ENCODE assay signal across 9 mouse cellular contexts in genomic region chr2:166521878-166522611, GRCm38 (mm10).
DNase-seq lines count a peak whose midpoint lies in the region; ATAC-seq and TF ChIP-seq lines count a peak whose summit lies in the region.
"Had no signal": no experiment of that assay in that cellular context is flagged by ENCODE, and none has a peak within 500 bp of the region (broad histone marks: within the 10 kb centered on the region; RNA-seq: fewer than 3 reads in every experiment).

No protein-coding gene starts in this region.

- peak overlapping the region; percentile 48; the same call in 1 of the 2 replicates for H3K27ac ChIP-seq in hindbrain, postnatal 0 days
- peak overlapping the region; percentile 66; the same call in 1 of the 2 replicates for H3K27ac ChIP-seq in stomach, embryonic 14.5 days (ENCODE audit: low read length)
- no peak overlapping the region for H3K27ac ChIP-seq in layer of hippocampus, adult 2 months

- H3K4me1 ChIP-seq in hindbrain, postnatal 0 days (ENCODE audit: insufficient read depth, low read length) = peaks cover 7% of the 10 kb centered on the region
- H3K4me1 ChIP-seq in stomach, embryonic 14.5 days (ENCODE audit: control insufficient read depth, insufficient read depth, low read length) = peaks cover 33% of the 10 kb centered on the region

- no peak overlapping the region for H3K9ac ChIP-seq in hindbrain, postnatal 0 days (replicated peaks; ENCODE audit: low read length)
- no peak overlapping the region for H3K9ac ChIP-seq in stomach, embryonic 14.5 days (replicated peaks; ENCODE audit: low read depth, low read length)

- H3K27me3 ChIP-seq in hindbrain, postnatal 0 days (ENCODE audit: insufficient read depth, low read length) = peaks cover 5% of the 10 kb centered on the region; the same call in 1 of the 2 replicates
- H3K27me3 ChIP-seq in stomach, embryonic 14.5 days (ENCODE audit: control insufficient read depth, insufficient read depth, low read length) = no peaks in the 10 kb centered on the region

- peak overlapping the region; percentile 3; the same call in 1 of the 2 replicates for H3K4me2 ChIP-seq in hindbrain, postnatal 0 days (ENCODE audit: low read depth, low read length)
- no peak overlapping the region for H3K4me2 ChIP-seq in stomach, embryonic 14.5 days (replicated peaks; ENCODE audit: low read depth, low read length)

- no peaks in the 10 kb centered on the region for H3K36me3 ChIP-seq in hindbrain, postnatal 0 days (ENCODE audit: insufficient read depth, low read length)
- H3K36me3 ChIP-seq in stomach, embryonic 14.5 days (ENCODE audit: control insufficient read depth, insufficient read depth, low read length) = no peaks in the 10 kb centered on the region

- H3K9me3 ChIP-seq in hindbrain, postnatal 0 days (ENCODE audit: low read length) = no peaks in the 10 kb centered on the region
- no peaks in the 10 kb centered on the region for H3K9me3 ChIP-seq in stomach, embryonic 14.5 days (ENCODE audit: control insufficient read depth, low read depth, low read length)

- no peak for TF ChIP-seq CTCF in hindbrain, postnatal 0 days (IDR thresholded peaks at IDR 0.05; ENCODE audit: low read depth)
- no peak for TF ChIP-seq CTCF in layer of hippocampus, adult 2 months (conservative IDR thresholded peaks at IDR 0.05)

- H3K4me3 ChIP-seq in hindbrain, postnatal 0 days (ENCODE audit: low read length) = no peak overlapping the region
- H3K4me3 ChIP-seq in stomach, embryonic 14.5 days (ENCODE audit: low read depth, low read length) = no peak overlapping the region
- H3K4me3 ChIP-seq in layer of hippocampus, adult 2 months = no peak overlapping the region

- peak; percentile 36 to 49 for DNase-seq in cerebellum, postnatal 10 days
- DNase-seq in ovary, postnatal 36 days (ENCODE audit: low spot score) = peak; percentile 36
- DNase-seq in ovary, postnatal 14 days (ENCODE audit: low spot score) = no peak
- DNase-seq in hindbrain, postnatal 0 days (ENCODE audit: low spot score) = no peak
- no peak for DNase-seq in layer of hippocampus, postnatal 14 days (ENCODE audit: low spot score in 2 of 2)
- no peak for DNase-seq in layer of hippocampus, adult 2 months (ENCODE audit: low spot score in 2 of 2)
- DNase-seq: right cerebral cortex, postnatal 25 days had no signal

- 28% methylated on average over 16 of the region's 16 CpGs for WGBS in hindbrain, postnatal 0 days
- WGBS in stomach, embryonic 14.5 days = 37% methylated on average over 16 of the region's 16 CpGs

- ATAC-seq in cerebellum, adult (ENCODE audit: insufficient number of reproducible peaks, low FRiP score, low TSS enrichment) = no peak
- no peak for ATAC-seq in hindbrain, postnatal 0 days
- ATAC-seq in stomach, embryonic 14.5 days (ENCODE audit: insufficient number of reproducible peaks, insufficient read depth, low FRiP score, low read depth) = no peak

Comparison
In these comparisons a context has a peak if more than half of its experiments do, and no peak if none do; other contexts are left out.
1. DNase-seq: peak in cerebellum, postnatal 10 days (2 of 2) and ovary, postnatal 36 days (single experiment); none in ovary, postnatal 14 days (single experiment), hindbrain, postnatal 0 days (single experiment), layer of hippocampus, postnatal 14 days (0 of 2) and layer of hippocampus, adult 2 months (0 of 2).